Mouse (Mus musculus): ENCODE measurements around the gene Tsc22d1.

Gene Tsc22d1

DNA sequence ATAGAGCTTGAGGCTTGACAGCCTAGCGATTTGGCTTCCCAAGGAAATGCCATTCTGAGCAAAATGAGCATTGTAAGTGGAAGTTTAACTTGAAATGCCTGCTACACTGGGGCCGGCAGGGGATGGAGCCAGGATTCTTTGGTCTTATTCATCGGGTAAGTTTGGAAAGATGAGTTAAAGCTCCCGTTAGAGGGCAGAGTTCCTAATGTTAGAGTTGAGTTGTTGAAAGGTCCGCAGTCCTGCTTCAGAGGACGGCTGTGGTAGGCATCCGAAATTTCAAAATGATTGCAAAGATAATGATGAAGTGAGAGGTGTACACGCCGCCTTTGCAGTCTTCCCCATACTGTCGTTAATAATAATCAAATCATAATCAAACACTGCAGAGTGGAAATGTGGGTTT lies 27.4 kb downstream of the Tsc22d1 start:
- DNase-seq (ENCODE audit: low read depth, low spot score) = no peak

GRCm38 (mm10) chr14:76448987-76449386 lies 34.2 kb downstream of the Tsc22d1 start:
- DNase-seq (ENCODE audit: low read depth, low spot score) = no peak

- no peak for DNase-seq (ENCODE audit: low read depth, low spot score)
Observed at GRCm38 (mm10) chr14:76451011-76451410, 36.2 kb downstream of the Tsc22d1 start.

- no peak for DNase-seq (ENCODE audit: low read depth, low spot score)
Observed at GRCm38 (mm10) chr14:76452751-76453360, 38.1 kb downstream of the Tsc22d1 start.

- DNase-seq (ENCODE audit: low read depth, low spot score) = no peak
Observed at GRCm38 (mm10) chr14:76454673-76455072, 39.9 kb downstream of the Tsc22d1 start.

DNA sequence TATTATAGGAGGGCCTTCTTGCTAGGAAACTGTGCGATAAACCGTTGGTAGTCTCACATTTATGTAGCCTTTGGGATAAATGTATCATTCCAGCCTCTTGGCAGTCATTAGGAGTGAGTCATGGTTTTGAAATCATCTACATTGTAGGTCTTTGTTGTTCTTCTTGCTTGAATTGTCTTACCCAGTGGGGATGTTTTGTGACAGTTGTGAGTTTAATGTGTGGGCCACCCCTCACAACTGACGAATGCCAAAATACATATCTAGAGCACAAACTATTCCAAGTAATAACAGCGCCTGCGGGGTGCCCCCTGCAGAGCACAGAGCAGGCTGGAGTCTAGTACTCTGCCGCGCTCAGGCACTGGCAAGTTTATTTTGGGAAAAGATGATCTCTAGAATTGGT lies 40.4 kb downstream of the Tsc22d1 start:
- DNase-seq (ENCODE audit: low read depth, low spot score) = no peak

DNA sequence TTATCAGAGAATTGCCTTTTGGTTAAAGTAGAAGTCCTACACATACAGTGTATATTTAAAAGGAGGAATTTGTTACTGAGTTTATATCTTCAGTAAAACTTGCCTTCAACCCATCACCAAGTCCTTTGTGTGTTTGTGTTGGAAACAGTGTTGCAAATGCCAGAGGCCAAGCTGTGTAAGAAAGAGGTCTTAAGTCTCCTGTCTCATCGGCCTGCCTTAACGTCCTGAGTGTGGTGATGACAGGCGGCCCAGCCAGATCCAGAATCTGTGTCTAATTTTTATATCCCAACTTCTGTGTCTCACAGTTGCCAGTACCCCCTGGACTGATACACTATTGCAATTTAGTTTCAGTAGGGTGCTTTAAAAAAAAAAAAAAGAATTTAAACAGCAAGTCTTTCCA lies 42.9 kb downstream of the Tsc22d1 start:
- DNase-seq (ENCODE audit: low read depth, low spot score) = no peak

DNA sequence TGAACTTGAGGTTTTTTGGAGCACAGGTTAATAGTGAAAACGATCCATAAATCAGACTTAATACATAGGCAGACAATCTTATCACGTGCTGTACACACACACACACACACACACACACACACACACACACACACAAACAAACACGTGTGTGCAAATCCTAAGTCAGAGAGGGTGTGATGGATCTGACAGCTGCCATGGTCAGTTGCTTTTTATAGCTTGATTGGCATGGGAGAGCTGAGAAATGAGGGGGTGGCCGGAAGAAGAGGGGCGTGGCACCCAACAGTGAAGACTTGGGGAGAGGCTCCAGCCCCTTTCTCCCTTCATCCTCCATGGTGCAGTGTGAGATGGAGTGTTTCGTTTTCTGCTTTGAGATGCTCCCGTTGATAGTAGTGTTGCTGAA lies 45.4 kb downstream of the Tsc22d1 start:
- no peak for DNase-seq (ENCODE audit: low read depth, low spot score)

GRCm38 (mm10) chr14:76461182-76461775 lies 46.5 kb downstream of the Tsc22d1 start:
- no peak for DNase-seq (ENCODE audit: low read depth, low spot score)

- no peak for DNase-seq (ENCODE audit: low read depth, low spot score)
Observed at GRCm38 (mm10) chr14:76463414-76464098, 48.8 kb downstream of the Tsc22d1 start.

GRCm38 (mm10) chr14:76464967-76465366 lies 50.2 kb downstream of the Tsc22d1 start:
- DNase-seq (ENCODE audit: low read depth, low spot score) = no peak

DNA sequence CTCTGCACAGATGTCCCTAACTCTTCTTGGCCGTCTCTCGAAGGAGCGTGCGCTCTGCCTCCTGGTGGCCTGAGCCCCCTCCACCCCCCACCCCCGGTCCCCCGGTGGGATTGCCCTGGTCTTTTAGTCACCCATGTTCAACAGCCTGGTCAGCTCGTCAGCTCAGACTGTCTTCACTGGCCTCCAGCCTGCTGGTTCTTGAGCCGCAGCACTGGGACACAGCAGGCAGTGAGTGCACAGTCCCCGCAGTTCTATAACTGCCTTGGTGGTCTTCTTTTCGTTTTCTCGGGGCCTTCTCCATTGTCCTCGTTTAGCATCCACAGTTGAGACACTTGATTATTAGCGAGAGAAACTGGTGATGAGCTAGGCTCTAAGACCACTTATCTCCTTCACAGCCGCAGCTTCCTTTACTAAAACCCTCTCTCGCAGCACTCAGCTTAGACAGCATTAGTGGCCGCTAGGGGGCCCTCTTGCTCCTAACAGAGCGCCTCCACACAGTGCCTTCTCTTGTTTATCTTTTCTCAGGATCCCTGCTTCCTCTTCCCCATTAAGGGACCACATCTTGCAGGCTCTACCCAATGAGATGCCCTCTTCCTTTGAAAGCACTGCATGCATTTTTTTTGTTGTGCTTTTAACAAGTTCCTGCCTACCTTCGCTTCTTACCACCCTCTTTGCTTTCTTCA lies 52.0 kb downstream of the Tsc22d1 start:
- peak; percentile 56 for DNase-seq (ENCODE audit: low read depth, low spot score)

- no peak for DNase-seq (ENCODE audit: low read depth, low spot score)
Observed at GRCm38 (mm10) chr14:76467932-76468331, 53.2 kb downstream of the Tsc22d1 start.

DNA sequence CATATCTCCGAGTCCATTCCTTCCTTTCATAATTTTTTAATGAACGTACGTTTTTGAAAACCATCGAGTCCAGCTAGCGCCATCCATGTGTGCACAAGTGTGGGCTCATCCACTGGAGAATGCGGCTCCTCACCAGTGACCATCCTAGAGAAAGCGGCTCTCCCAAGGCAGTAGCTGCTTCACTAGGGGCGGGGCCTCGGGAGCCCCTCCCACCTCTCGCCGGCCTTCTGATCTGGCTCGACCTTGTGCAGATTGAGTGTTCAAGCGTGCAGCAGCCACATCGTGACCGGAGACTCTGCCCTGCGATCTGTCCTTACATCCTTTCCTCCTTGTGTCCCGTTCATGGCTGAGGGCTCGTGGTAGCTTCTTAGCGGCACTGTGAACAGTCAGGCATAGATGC lies 56.5 kb downstream of the Tsc22d1 start:
- no peak for DNase-seq (ENCODE audit: low read depth, low spot score)

DNA sequence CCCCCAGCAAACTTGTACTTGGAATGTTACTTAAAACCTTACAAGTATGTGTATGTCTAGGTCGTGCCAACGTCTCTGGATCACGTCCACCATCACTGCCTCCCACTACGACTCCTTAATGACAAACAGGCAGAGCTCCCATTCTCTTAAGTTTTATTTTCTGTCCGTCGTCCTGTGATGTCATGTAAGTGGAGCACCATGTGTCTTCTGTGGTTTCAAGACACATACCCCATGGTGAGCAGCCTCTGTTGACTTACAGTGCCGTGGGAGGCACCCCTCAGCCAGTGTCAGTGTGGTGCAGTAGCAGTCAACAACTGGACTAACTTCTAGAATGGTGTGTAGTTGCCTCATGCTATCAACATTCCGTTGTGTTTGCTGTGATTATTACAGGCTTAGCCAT lies 57.7 kb downstream of the Tsc22d1 start:
- DNase-seq (ENCODE audit: low read depth, low spot score) = no peak

DNA sequence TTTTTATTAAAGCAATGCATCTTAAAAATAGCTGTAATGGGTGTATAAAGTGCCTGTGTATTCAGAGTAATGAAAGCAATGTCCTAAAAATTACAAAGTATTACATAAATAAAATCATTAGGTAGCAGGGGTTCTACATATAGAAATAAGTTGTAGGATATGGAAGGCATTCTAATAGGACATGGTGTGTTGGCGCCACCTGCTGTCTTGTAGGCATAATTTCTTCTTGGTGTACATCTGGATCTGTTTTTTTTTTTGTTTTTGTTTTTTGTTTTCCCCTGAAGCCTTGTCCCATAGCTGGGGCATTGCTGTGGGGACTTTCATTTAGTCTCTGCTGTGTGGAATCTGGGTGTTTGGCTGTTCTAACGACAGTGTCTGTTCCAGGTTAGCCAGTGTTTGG lies 58.6 kb downstream of the Tsc22d1 start:
- DNase-seq (ENCODE audit: low read depth, low spot score) = peak; percentile 61

DNA sequence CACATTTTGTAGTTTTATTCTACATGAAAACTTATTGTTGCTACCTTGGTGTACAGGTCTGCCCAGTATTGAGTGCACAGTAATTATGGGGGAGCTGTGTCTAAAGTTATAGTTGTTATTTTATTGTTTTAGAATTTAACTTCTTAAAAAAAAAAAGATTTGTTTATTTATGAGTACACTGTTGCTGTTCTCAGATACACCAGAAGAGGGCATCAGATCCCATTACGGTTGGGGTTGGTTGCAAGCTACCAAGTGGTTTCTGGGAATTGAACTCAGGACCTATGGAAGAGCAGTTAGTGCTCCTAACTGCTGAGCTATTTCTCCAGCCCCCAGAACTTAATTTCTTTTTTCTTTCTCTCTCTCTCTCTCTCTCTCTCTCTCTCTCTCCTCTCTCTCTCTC lies 59.4 kb downstream of the Tsc22d1 start:
- no peak for DNase-seq (ENCODE audit: low read depth, low spot score)

DNA sequence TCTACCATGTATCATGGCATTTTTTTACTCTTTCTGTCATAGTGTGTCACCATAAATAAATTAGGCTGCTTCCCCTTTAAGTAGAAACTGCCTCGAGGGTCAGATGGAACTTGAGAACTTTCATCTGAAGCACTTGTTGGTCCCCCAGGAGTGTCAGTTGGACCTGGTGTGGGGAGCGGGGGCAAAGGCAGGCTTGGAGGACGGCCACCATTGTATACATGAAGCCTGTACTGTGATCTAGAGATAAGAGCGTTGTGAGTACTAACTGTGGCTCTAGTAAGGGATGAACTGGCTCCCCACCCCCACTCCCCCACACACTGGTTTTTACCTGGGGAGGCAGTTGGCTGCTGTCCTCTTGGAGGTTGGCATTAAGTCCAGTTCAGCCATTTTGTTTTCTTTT lies 62.0 kb downstream of the Tsc22d1 start:
- no peak for DNase-seq (ENCODE audit: low read depth, low spot score)

- no peak for DNase-seq (ENCODE audit: low read depth, low spot score)
Observed at GRCm38 (mm10) chr14:76478076-76478475, 63.3 kb downstream of the Tsc22d1 start.

- no peak for DNase-seq (ENCODE audit: low read depth, low spot score)
Observed at GRCm38 (mm10) chr14:76478616-76479015, 63.9 kb downstream of the Tsc22d1 start.

DNA sequence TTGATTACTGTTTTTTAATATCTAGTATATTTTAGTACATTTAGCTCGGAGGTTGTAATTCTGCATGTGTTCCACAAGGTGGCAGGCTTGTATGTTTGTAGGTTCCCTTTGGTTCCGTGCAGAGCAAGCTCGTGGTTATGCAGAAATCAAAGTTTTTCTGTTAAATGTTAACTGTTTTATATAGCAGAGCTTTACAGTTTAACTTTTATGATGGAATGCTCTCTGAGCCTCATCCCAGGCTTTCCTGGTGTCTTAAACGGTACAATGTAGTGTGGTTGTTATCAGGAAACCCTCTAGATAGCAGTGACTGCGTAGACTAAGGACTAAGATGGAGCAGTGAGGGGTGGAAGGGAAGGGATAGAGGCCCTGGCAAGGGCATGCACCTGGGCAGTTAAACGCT lies 65.1 kb downstream of the Tsc22d1 start:
- peak; percentile 45 for DNase-seq (ENCODE audit: low read depth, low spot score)

- DNase-seq (ENCODE audit: low read depth, low spot score) = no peak
Observed at GRCm38 (mm10) chr14:76480507-76480906, 65.7 kb downstream of the Tsc22d1 start.

- no peak for DNase-seq (ENCODE audit: low read depth, low spot score)
Observed at GRCm38 (mm10) chr14:76483701-76484100, 68.9 kb downstream of the Tsc22d1 start.

Measured in embryo, embryonic 11.5 days (tissue).